Mouse (Mus musculus): Measurements from ENCODE around the gene Itgax. TPM values are rescaled to one million over a fixed set of nuclear protein-coding genes. Genes with fewer than 3 reads are reported as not detected.
"Not testable (repeated sequence)": the region's sequence is repeated elsewhere in the genome, so short reads cannot be mapped to it uniquely, and the experiment has no call there.

Itgax gene
- polyA plus RNA-seq, 1 experiment from 2014 or later = 0.09 TPM

GRCm38 (mm10) chr7:128116396-128116795 is 13.0 kb upstream of the Itgax start:
- 72% methylated on average over 5 of the region's 5 CpGs for WGBS (ENCODE audit: insufficient replicate concordance)
- no peaks in the 10 kb centered on the region for H3K27me3 ChIP-seq

GRCm38 (mm10) chr7:128119726-128120490 is 9.4 kb upstream of the Itgax start:
- Histone ChIP-seq H3K27ac (no peak overlapping the region), H3K27me3 (no peaks in the 10 kb centered on the region), H3K36me3 (no peaks in the 10 kb centered on the region), H3K9me3 (replicated peaks) (no peaks in the 10 kb centered on the region), H3K9ac (no peak overlapping the region), H3K4me2 (no peak overlapping the region), H3K4me1 (replicated peaks) (no peaks in the 10 kb centered on the region), H3K4me3 (replicated peaks) (no peak overlapping the region)
- 60% methylated on average over 6 of the region's 6 CpGs for WGBS (ENCODE audit: insufficient replicate concordance)
- no peak for ATAC-seq (ENCODE audit: low read depth)
- no peak for DNase-seq

More at GRCm38 (mm10) chr7:128116396-128116795, 13.0 kb upstream of the Itgax start:
- no peak for ATAC-seq (ENCODE audit: low read depth)
- Histone ChIP-seq H3K36me3 (no peaks in the 10 kb centered on the region), H3K4me1 (replicated peaks) (no peaks in the 10 kb centered on the region), H3K4me3 (replicated peaks) (no peak overlapping the region), H3K27ac (no peak overlapping the region), H3K9me3 (replicated peaks) (no peaks in the 10 kb centered on the region), H3K9ac (no peak overlapping the region), H3K4me2 (no peak overlapping the region)
- DNase-seq = no peak

GRCm38 (mm10) chr7:128132148-128132547 is 2.8 kb downstream of the Itgax start:
- no peaks in the 10 kb centered on the region for H3K27me3 ChIP-seq
- WGBS (ENCODE audit: insufficient replicate concordance) = 10% methylated on average over 5 of the region's 5 CpGs
- ATAC-seq (ENCODE audit: low read depth) = no peak
- H3K27ac ChIP-seq = no peak overlapping the region
- no peak overlapping the region for H3K4me2 ChIP-seq
- no peak overlapping the region for H3K9ac ChIP-seq
- H3K4me1 ChIP-seq (replicated peaks) = no peaks in the 10 kb centered on the region
- DNase-seq = no peak
- H3K9me3 ChIP-seq (replicated peaks) = no peaks in the 10 kb centered on the region
- no peak overlapping the region for H3K4me3 ChIP-seq (replicated peaks)
- no peaks in the 10 kb centered on the region for H3K36me3 ChIP-seq

GRCm38 (mm10) chr7:128133596-128133995 is 4.2 kb downstream of the Itgax start:
- Histone ChIP-seq H3K4me2 (no peak overlapping the region), H3K4me1 (replicated peaks) (no peaks in the 10 kb centered on the region), H3K36me3 (no peaks in the 10 kb centered on the region), H3K27me3 (no peaks in the 10 kb centered on the region), H3K4me3 (replicated peaks) (no peak overlapping the region), H3K9me3 (replicated peaks) (no peaks in the 10 kb centered on the region), H3K27ac (no peak overlapping the region), H3K9ac (no peak overlapping the region)
- DNase-seq = no peak
- ATAC-seq (ENCODE audit: low read depth) = no peak
- WGBS (ENCODE audit: insufficient replicate concordance) = 19% methylated on average over 2 of the region's 2 CpGs

- Histone ChIP-seq H3K4me2 (no peak overlapping the region), H3K9me3 (replicated peaks) (no peaks in the 10 kb centered on the region), H3K36me3 (no peaks in the 10 kb centered on the region), H3K27me3 (no peaks in the 10 kb centered on the region), H3K9ac (no peak overlapping the region), H3K4me1 (replicated peaks) (no peaks in the 10 kb centered on the region), H3K27ac (no peak overlapping the region), H3K4me3 (replicated peaks) (no peak overlapping the region)
- WGBS (ENCODE audit: insufficient replicate concordance) = 46% methylated on average over 4 of the region's 4 CpGs
- no peak for DNase-seq
- ATAC-seq (ENCODE audit: low read depth) = no peak
Measured at GRCm38 (mm10) chr7:128136927-128137326, 7.6 kb downstream of the Itgax start.

- 75% methylated on average over 6 of the region's 6 CpGs for WGBS (ENCODE audit: insufficient replicate concordance)
- H3K27me3 ChIP-seq = no peaks in the 10 kb centered on the region
- no peak overlapping the region for H3K9ac ChIP-seq
- H3K4me2 ChIP-seq = no peak overlapping the region
- H3K36me3 ChIP-seq = no peaks in the 10 kb centered on the region
- H3K4me1 ChIP-seq (replicated peaks) = no peaks in the 10 kb centered on the region
- ATAC-seq (ENCODE audit: low read depth) = no peak
- H3K9me3 ChIP-seq (replicated peaks) = no peaks in the 10 kb centered on the region
- H3K27ac ChIP-seq = no peak overlapping the region
- no peak for DNase-seq
- H3K4me3 ChIP-seq (replicated peaks) = no peak overlapping the region
Measured at GRCm38 (mm10) chr7:128139611-128140010, 10.3 kb downstream of the Itgax start.

GRCm38 (mm10) chr7:128150970-128151369 is 21.6 kb downstream of the Itgax start:
- H3K36me3 ChIP-seq = no peaks in the 10 kb centered on the region
- no peak overlapping the region for H3K4me2 ChIP-seq
- H3K9ac ChIP-seq = no peak overlapping the region
- 73% methylated on average over 8 of the region's 8 CpGs for WGBS (ENCODE audit: insufficient replicate concordance)
- H3K27me3 ChIP-seq = no peaks in the 10 kb centered on the region
- no peak for DNase-seq
- H3K27ac ChIP-seq = no peak overlapping the region
- ATAC-seq (ENCODE audit: low read depth) = no peak
- no peak overlapping the region for H3K4me3 ChIP-seq (replicated peaks)
- no peaks in the 10 kb centered on the region for H3K4me1 ChIP-seq (replicated peaks)
- H3K9me3 ChIP-seq (replicated peaks) = no peaks in the 10 kb centered on the region

GRCm38 (mm10) chr7:128154076-128154475 is 24.7 kb downstream of the Itgax start, which contains the start of gene Itgad:
Gene Itgad (plus strand): TSS chr7:128154376.
- 82% methylated on average over 21 of the region's 21 CpGs for WGBS (ENCODE audit: insufficient replicate concordance)
- H3K9ac ChIP-seq = no peak within 1 kb of the TSS
- no peaks in the 10 kb centered on the region for H3K4me1 ChIP-seq (replicated peaks)
- no peaks in the 10 kb centered on the region for H3K27me3 ChIP-seq
- no peaks in the 10 kb centered on the region for H3K36me3 ChIP-seq
- no peak for ATAC-seq (ENCODE audit: low read depth)
- no peak for DNase-seq
- H3K4me2 ChIP-seq = no peak within 1 kb of the TSS
- H3K4me3 ChIP-seq (replicated peaks) = no peak within 1 kb of the TSS
- no peak within 1 kb of the TSS for H3K27ac ChIP-seq
- no peaks in the 10 kb centered on the region for H3K9me3 ChIP-seq (replicated peaks)

- Histone ChIP-seq H3K36me3 (no peaks in the 10 kb centered on the region), H3K27ac (no peak overlapping the region), H3K4me1 (replicated peaks) (no peaks in the 10 kb centered on the region), H3K9ac (no peak overlapping the region), H3K9me3 (replicated peaks) (no peaks in the 10 kb centered on the region), H3K27me3 (no peaks in the 10 kb centered on the region), H3K4me2 (no peak overlapping the region), H3K4me3 (replicated peaks) (no peak overlapping the region)
- ATAC-seq (ENCODE audit: low read depth) = no peak
- WGBS (ENCODE audit: insufficient replicate concordance) = 54% methylated on average over 10 of the region's 10 CpGs
- no peak for DNase-seq
Measured at GRCm38 (mm10) chr7:128154924-128155323, 25.6 kb downstream of the Itgax start.

- not testable (repeated sequence) for H3K4me3 ChIP-seq (replicated peaks); H3K9me3 ChIP-seq (replicated peaks); H3K4me1 ChIP-seq (replicated peaks); ATAC-seq (ENCODE audit: low read depth); H3K27ac ChIP-seq; H3K9ac ChIP-seq; DNase-seq; H3K36me3 ChIP-seq; H3K27me3 ChIP-seq; H3K4me2 ChIP-seq
- 22% methylated on average over 8 of the region's 8 CpGs for WGBS (ENCODE audit: insufficient replicate concordance)
Measured at GRCm38 (mm10) chr7:128158688-128159354, 29.5 kb downstream of the Itgax start.

GRCm38 (mm10) chr7:128164001-128164400 is 34.7 kb downstream of the Itgax start:
- no peak for ATAC-seq (ENCODE audit: low read depth)
- Histone ChIP-seq H3K4me1 (replicated peaks) (no peaks in the 10 kb centered on the region), H3K36me3 (no peaks in the 10 kb centered on the region), H3K27me3 (no peaks in the 10 kb centered on the region), H3K9me3 (replicated peaks) (no peaks in the 10 kb centered on the region), H3K4me3 (replicated peaks) (no peak overlapping the region), H3K4me2 (no peak overlapping the region), H3K9ac (no peak overlapping the region), H3K27ac (no peak overlapping the region)
- DNase-seq = no peak
- WGBS (ENCODE audit: insufficient replicate concordance) = 70% methylated on average over 4 of the region's 4 CpGs

- ATAC-seq (ENCODE audit: low read depth) = no peak
- Histone ChIP-seq H3K9me3 (replicated peaks) (no peaks in the 10 kb centered on the region), H3K4me1 (replicated peaks) (no peaks in the 10 kb centered on the region), H3K27ac (no peak overlapping the region), H3K9ac (no peak overlapping the region), H3K36me3 (no peaks in the 10 kb centered on the region), H3K4me3 (replicated peaks) (no peak overlapping the region), H3K27me3 (no peaks in the 10 kb centered on the region), H3K4me2 (no peak overlapping the region)
- DNase-seq = no peak
- WGBS (ENCODE audit: insufficient replicate concordance) = 71% methylated on average over 7 of the region's 7 CpGs
Measured at GRCm38 (mm10) chr7:128166391-128166790, 37.0 kb downstream of the Itgax start.
